Mouse (Mus musculus) spleen, adult 2 months (tissue): ENCODE results near the gene Hist1h4a. TPM values are rescaled to one million over a fixed set of nuclear protein-coding genes. Genes with fewer than 3 reads are reported as not detected.
"Not testable (repeated sequence)": the region's sequence is repeated elsewhere in the genome, so short reads cannot be mapped to it uniquely, and the experiment has no call there.

Experiments used
- DNase-seq, 2 experiments: peaks; one replicate each; pipeline versions ENCODE4 v3.0.0 to v3.0.0-alpha.2; 2012 to 2021; ENCODE audit warnings: low spot score in 2 of 2, low read depth in 1 of 2
- H3K27ac ChIP-seq: fragments of 200-500 bp; 2 replicates; pipeline ENCODE4 v1.5.1; 2012; ENCODE audit warnings: low read length, inconsistent platforms; ENCODE audit not compliant: insufficient read depth
- H3K27me3 ChIP-seq: fragments of 200-500 bp; 2 replicates; pipeline ENCODE4 v1.6.1; 2012; ENCODE audit warnings: mild to moderate bottlenecking, moderate library complexity, low read length, inconsistent platforms; ENCODE audit not compliant: control insufficient read depth, insufficient read depth
- H3K36me3 ChIP-seq: fragments of 200-500 bp; 2 replicates; pipeline ENCODE4 v1.6.1; 2012; ENCODE audit warnings: mild to moderate bottlenecking, low read length, inconsistent platforms; ENCODE audit not compliant: control insufficient read depth, insufficient read depth
- H3K4me1 ChIP-seq: fragments of 200-500 bp; 2 replicates; pipeline ENCODE4 v1.6.1; 2011; ENCODE audit warnings: inconsistent platforms; ENCODE audit not compliant: control insufficient read depth, insufficient read depth, insufficient read length
- H3K4me3 ChIP-seq: fragments of 200-500 bp; 2 replicates; pipeline ENCODE4 v1.5.1; 2011; ENCODE audit warnings: mild to moderate bottlenecking, inconsistent platforms; ENCODE audit not compliant: insufficient read depth, insufficient read length; ENCODE audit errors: extremely low read depth
- CTCF ChIP-seq: fragments of 200-500 bp; IDR thresholded peaks from 2 replicates; pipeline ENCODE4 v1.5.1; 2011; ENCODE audit warnings: mild to moderate bottlenecking, inconsistent platforms; ENCODE audit not compliant: insufficient read depth, insufficient read length, insufficient replicate concordance; ENCODE audit errors: extremely low read depth
- POLR2A ChIP-seq: fragments of 200-500 bp; IDR thresholded peaks from 2 replicates; pipeline ENCODE4 v1.6.1; 2011; ENCODE audit warnings: low read depth, low read length, inconsistent platforms
- WGBS: fragments of 180-500 bp; shearing (Covaris S2); methylation state at CpG from one replicate; pipeline ENCODE4 v1.1.7; 2018; 5-methylcytosine and 5-hydroxymethylcytosine counted together
- polyA plus RNA-seq: library from polyadenylated mRNA; depleted of rRNA; stranded (reverse); fragments of >200 nt; gene quantifications from 2 replicates; pipeline ENCODE4 v1.2.3, GENCODE M21; 2012

Hist1h4a gene
- polyA plus RNA-seq, 1 experiment: 16.1 TPM

DNA sequence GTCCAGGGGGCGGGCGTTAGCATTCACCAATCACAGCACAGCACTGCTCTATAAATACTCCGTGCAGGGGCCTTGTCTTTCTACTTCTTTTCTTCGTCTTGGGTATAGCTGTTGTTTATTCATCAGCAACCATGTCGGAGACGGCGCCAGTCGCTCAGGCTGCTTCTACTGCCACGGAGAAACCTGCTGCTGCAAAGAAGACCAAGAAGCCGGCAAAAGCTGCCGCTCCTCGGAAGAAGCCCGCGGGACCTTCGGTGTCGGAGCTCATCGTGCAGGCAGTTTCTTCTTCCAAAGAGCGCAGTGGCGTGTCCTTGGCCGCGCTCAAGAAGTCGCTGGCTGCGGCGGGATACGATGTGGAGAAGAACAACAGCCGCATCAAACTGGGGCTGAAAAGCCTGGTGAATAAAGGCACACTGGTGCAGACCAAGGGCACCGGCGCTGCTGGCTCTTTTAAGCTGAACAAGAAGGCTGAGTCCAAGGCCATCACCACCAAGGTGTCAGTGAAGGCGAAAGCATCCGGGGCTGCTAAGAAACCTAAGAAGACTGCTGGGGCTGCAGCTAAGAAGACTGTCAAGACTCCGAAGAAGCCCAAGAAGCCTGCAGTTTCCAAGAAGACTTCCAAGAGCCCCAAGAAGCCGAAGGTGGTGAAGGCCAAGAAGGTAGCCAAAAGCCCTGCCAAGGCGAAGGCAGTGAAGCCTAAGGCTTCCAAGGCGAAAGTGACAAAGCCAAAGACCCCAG is 2.7 kb upstream of the Hist1h4a start, which contains the start of gene Hist1h1a:
Gene Hist1h1a (plus strand): TSS at position 81 of the 738 bp plus-strand sequence.
- WGBS: 3% methylated on average over 34 of the region's 34 CpGs
- Histone ChIP-seq H3K36me3 (no peaks in the 10 kb centered on the region), H3K4me1 (no peaks in the 10 kb centered on the region; the same call in 1 of the 2 replicates), H3K27ac (peak within 1 kb of the TSS; percentile 79), H3K4me3 (peak within 1 kb of the TSS; percentile 67), H3K27me3 (no peaks in the 10 kb centered on the region)
- TF ChIP-seq POLR2A (peak; percentile 66), CTCF (no peak)
- peak; percentile 80 to 81 for DNase-seq

GRCm38 (mm10) chr13:23763242-23763585 is 2.2 kb upstream of the Hist1h4a start:
- Histone ChIP-seq H3K27me3 (no peaks in the 10 kb centered on the region), H3K4me1 (no peaks in the 10 kb centered on the region; the same call in 1 of the 2 replicates), H3K36me3 (no peaks in the 10 kb centered on the region), H3K27ac (peak overlapping the region; percentile 79), H3K4me3 (no peak overlapping the region; the same call in 1 of the 2 replicates)
- DNase-seq: no peak
- WGBS: under 1% methylated on average over 10 of the region's 10 CpGs
- TF ChIP-seq POLR2A (no peak), CTCF (no peak)

DNA sequence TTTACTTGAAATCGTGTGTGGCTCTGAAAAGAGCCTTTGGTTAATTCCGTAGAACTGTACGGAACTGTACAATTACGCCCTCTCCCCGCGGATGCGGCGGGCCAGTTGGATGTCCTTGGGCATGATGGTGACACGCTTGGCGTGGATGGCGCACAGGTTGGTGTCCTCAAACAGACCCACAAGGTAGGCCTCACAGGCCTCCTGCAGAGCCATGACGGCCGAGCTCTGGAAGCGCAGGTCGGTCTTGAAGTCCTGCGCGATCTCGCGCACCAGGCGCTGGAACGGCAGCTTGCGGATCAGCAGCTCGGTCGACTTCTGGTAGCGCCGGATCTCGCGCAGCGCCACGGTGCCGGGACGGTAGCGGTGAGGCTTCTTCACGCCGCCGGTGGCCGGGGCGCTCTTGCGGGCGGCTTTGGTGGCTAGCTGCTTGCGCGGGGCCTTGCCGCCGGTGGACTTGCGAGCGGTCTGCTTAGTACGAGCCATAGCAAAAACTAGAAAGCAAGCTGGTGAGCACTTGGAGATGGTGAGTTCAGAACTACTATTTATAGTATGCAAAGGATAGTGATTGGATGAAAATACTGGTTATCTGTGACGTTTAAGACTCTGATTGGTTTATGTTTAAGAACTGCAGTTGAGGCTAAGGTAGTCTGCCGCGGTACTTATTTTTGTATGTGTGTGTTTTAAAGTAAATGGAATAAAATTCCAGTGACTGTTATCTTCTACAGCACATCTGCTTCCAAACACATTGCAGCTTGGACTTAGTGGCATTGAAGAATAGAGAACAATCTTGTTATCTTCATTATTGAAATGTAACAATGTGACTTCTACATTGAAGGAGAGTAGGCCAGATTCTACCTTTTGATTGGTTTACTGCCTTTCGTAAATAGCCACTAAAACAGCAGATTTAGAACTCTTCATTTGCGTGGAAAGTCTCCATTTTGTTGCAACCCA is 1.1 kb upstream of the Hist1h4a start, which contains the start of gene Hist1h3a:
Gene Hist1h3a (minus strand): TSS at position 516 of the 951 bp plus-strand sequence.
- under 1% methylated on average over 38 of the region's 52 CpGs for WGBS
- Histone ChIP-seq H3K27ac (peak within 1 kb of the TSS; percentile 86), H3K4me3 (peak within 1 kb of the TSS; percentile 60)
- TF ChIP-seq POLR2A: peak; percentile 66
- H3K27me3 ChIP-seq, H3K4me1 ChIP-seq, H3K36me3 ChIP-seq: not testable (repeated sequence)
- DNase-seq: peak; percentile 65 to 88

GRCm38 (mm10) chr13:23760240-23760971 is 624 bp downstream of the Hist1h4a start:
- H3K27ac ChIP-seq: peak overlapping the region; percentile 86
- peaks cover 2% of the 10 kb centered on the region; the same call in 1 of the 2 replicates for H3K4me1 ChIP-seq
- H3K27me3 ChIP-seq: no peaks in the 10 kb centered on the region
- DNase-seq: no peak
- H3K4me3 ChIP-seq: peak overlapping the region; percentile 60
- 1% methylated on average over 26 of the region's 27 CpGs for WGBS
- TF ChIP-seq POLR2A: no peak
- TF ChIP-seq CTCF: no peak
- H3K36me3 ChIP-seq: no peaks in the 10 kb centered on the region

DNA sequence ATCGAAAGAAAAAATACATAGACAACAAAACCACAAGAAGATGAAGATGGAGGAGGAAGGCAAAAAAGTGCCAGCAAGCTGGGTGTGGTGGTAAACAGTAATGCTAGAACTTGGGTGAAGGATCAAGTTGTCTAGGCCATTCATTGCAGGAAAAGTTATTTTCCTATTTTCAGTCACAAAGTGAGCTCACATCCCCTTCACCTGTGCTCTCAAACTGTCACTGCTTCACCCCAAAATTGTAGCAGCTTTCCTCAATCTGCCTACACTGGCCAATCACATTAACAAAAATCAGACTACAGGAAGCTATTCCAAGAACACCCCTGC is 1.2 kb downstream of the Hist1h4a start:
- Histone ChIP-seq H3K27me3 (no peaks in the 10 kb centered on the region), H3K27ac (peak overlapping the region; percentile 40; the same call in 1 of the 2 replicates), H3K4me3 (no peak overlapping the region), H3K36me3 (no peaks in the 10 kb centered on the region), H3K4me1 (peaks cover 2% of the 10 kb centered on the region; the same call in 1 of the 2 replicates)
- WGBS: 55% methylated on average over 1 of the region's 1 CpGs
- no peak for TF ChIP-seq CTCF
- no peak for TF ChIP-seq POLR2A
- DNase-seq: no peak

DNA sequence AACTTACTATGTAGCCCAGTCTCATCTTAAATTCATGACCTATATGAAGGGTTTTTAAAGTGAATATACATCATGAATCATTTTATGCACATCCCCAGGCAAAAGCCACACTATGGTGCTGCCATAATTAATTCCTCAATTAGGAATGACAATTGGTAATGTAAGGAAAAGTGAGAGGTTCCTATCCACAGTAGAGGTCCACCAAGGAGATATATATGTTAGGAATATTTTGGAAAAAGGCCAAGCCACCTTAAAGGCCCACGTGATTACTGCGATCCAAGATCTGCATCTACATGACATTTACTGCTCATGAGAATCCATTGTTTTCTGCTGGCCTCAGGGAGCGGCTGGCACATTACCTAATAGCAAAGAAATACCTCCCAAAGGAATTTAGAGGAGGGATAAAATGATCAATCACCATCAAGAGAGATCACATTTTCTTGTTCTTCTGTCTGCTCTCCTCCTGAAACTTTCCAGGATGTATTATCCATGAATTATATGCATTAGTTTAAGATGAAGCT is 1.7 kb downstream of the Hist1h4a start:
- Histone ChIP-seq H3K27ac (no peak overlapping the region), H3K27me3 (no peaks in the 10 kb centered on the region), H3K36me3 (no peaks in the 10 kb centered on the region), H3K4me3 (no peak overlapping the region), H3K4me1 (peaks cover 2% of the 10 kb centered on the region; the same call in 1 of the 2 replicates)
- 94% methylated on average over 3 of the region's 3 CpGs for WGBS
- TF ChIP-seq CTCF (no peak), POLR2A (no peak)
- DNase-seq: no peak
